Mouse (Mus musculus): ENCODE measurements around the gene Hif3a.

Gene Hif3a

GRCm38 (mm10) chr7:16992451-16992807 lies 69.8 kb downstream of the Hif3a start, which contains the start of gene Ccdc8:
TSS of gene Ccdc8 (plus strand) at chr7:16992708.
- no peak for DNase-seq (ENCODE audit: inconsistent ontology term)

- no peak for DNase-seq (ENCODE audit: inconsistent ontology term)
Measured at GRCm38 (mm10) chr7:16991681-16992450, 70.4 kb downstream of the Hif3a start.

GRCm38 (mm10) chr7:16990006-16990744 lies 72.1 kb downstream of the Hif3a start:
- peak; percentile 24 for DNase-seq (ENCODE audit: inconsistent ontology term)

- DNase-seq (ENCODE audit: inconsistent ontology term): no peak
Measured at GRCm38 (mm10) chr7:16988405-16988804, 73.8 kb downstream of the Hif3a start.

- no peak for DNase-seq (ENCODE audit: inconsistent ontology term)
Measured at GRCm38 (mm10) chr7:16987541-16988149, 74.6 kb downstream of the Hif3a start.

GRCm38 (mm10) chr7:16982859-16983568 lies 79.2 kb downstream of the Hif3a start, which contains the start of gene Gm42372:
TSS of gene Gm42372 (plus strand) at chr7:16983086.
- peak; percentile 68 for DNase-seq (ENCODE audit: inconsistent ontology term)
